Mouse (Mus musculus) MEL (cell line): Measurements from ENCODE around the gene 1700020D05Rik. TPM values are rescaled to one million over a fixed set of nuclear protein-coding genes. Genes with fewer than 3 reads are reported as not detected.
"Not testable (repeated sequence)": the region's sequence is repeated elsewhere in the genome, so short reads cannot be mapped to it uniquely, and the experiment has no call there.

Experiments used
- DNase-seq: peaks from one replicate; pipeline ENCODE4 v3.0.0; 2011; ENCODE audit warnings: low read depth, low spot score
- H3K27ac ChIP-seq: 2 replicates; pipeline ENCODE4 v1.5.1; 2012; ENCODE audit warnings: low read depth, mild to moderate bottlenecking, control low read depth, low read length, moderate library complexity; ENCODE audit not compliant: control insufficient read depth
- H3K27me3 ChIP-seq, 2 experiments: fragments of 150-350 bp in 1 of 2; sonication (generic) in 1 of 2; 2 replicates each; pipeline ENCODE4 v1.6.1; 2012; ENCODE audit warnings: low read length in 2 of 2, mild to moderate bottlenecking in 2 of 2, improper control_type of control experiment in 1 of 2, moderate library complexity in 1 of 2; ENCODE audit not compliant: insufficient read depth in 2 of 2, control insufficient read depth in 1 of 2
- H3K36me3 ChIP-seq, 2 experiments: 2 replicates each; pipeline ENCODE4 v1.6.1; 2012 to 2014; ENCODE audit warnings: low read length in 2 of 2, improper control_type of control experiment in 1 of 2, inconsistent platforms in 1 of 2, mild to moderate bottlenecking in 1 of 2; ENCODE audit not compliant: insufficient read depth in 2 of 2, control insufficient read depth in 1 of 2
- H3K4me1 ChIP-seq, 2 experiments: fragments of 150-350 bp in 1 of 2; sonication (generic) in 1 of 2; 2 replicates each; pipeline ENCODE4 v1.6.1; 2012; ENCODE audit warnings: low read length in 2 of 2, improper control_type of control experiment in 1 of 2, mild to moderate bottlenecking in 1 of 2; ENCODE audit not compliant: insufficient read depth in 2 of 2, control insufficient read depth in 1 of 2
- H3K4me3 ChIP-seq, 2 experiments: fragments of 150-350 bp in 1 of 2; sonication (generic) in 1 of 2; 2 replicates each; pipeline ENCODE4 v1.5.1; 2012; ENCODE audit warnings: low read depth in 2 of 2, low read length in 2 of 2, mild to moderate bottlenecking in 2 of 2, moderate library complexity in 2 of 2, control low read depth in 1 of 2, improper control_type of control experiment in 1 of 2; ENCODE audit not compliant: control insufficient read depth in 1 of 2, insufficient read depth in 1 of 2
- H3K79me2 ChIP-seq: 2 replicates; pipeline ENCODE4 v1.6.1; 2012; ENCODE audit warnings: mild to moderate bottlenecking, low read length, moderate library complexity; ENCODE audit not compliant: control insufficient read depth, poor library complexity, insufficient read depth
- H3K9ac ChIP-seq: 2 replicates; pipeline ENCODE4 v1.6.1; 2012; ENCODE audit warnings: low read depth, mild to moderate bottlenecking, control low read depth, low read length, moderate library complexity; ENCODE audit not compliant: control insufficient read depth, poor library complexity, severe bottlenecking
- H3K9me3 ChIP-seq: fragments of 150-350 bp; sonication (generic); replicated peaks from 2 replicates; pipeline ENCODE4 v1.6.1; 2012; ENCODE audit warnings: mild to moderate bottlenecking, low read length, improper control_type of control experiment, moderate library complexity; ENCODE audit not compliant: insufficient read depth
- BHLHE40 ChIP-seq: IDR thresholded peaks from 2 replicates; pipeline ENCODE4 v1.6.1; 2012; ENCODE audit warnings: low read depth, mild to moderate bottlenecking, inconsistent platforms, low read length, improper control_type of control experiment, borderline replicate concordance
- CHD1 ChIP-seq: IDR thresholded peaks from 2 replicates; pipeline ENCODE4 v1.6.1; 2012; ENCODE audit warnings: low read depth, mild to moderate bottlenecking, inconsistent platforms, low read length, improper control_type of control experiment
- CHD2 ChIP-seq: IDR thresholded peaks from 2 replicates; pipeline ENCODE4 v1.6.1; 2011; ENCODE audit warnings: low read length, improper control_type of control experiment
- CTCF ChIP-seq, 3 experiments: IDR thresholded peaks in 2 of 3; conservative IDR thresholded peaks in 1 of 3; 2 replicates each; pipeline ENCODE4 v1.5.1; 2011 to 2012; ENCODE audit warnings: low read length in 3 of 3, low read depth in 2 of 3, mild to moderate bottlenecking in 2 of 3, improper control_type of control experiment in 1 of 3, inconsistent platforms in 1 of 3, mixed read lengths in 1 of 3, moderate library complexity in 1 of 3; ENCODE audit not compliant: control insufficient read depth in 1 of 3, insufficient read depth in 1 of 3, poor library complexity in 1 of 3, severe bottlenecking in 1 of 3
- KAT2A ChIP-seq: conservative IDR thresholded peaks from 2 replicates; pipeline ENCODE4 v1.6.1; 2012; ENCODE audit warnings: low read depth, low read length, improper control_type of control experiment, inconsistent platforms
- MAX ChIP-seq: IDR thresholded peaks from 2 replicates; pipeline ENCODE4 v1.6.1; 2011; ENCODE audit warnings: low read length, improper control_type of control experiment
- MAZ ChIP-seq: IDR thresholded peaks from 2 replicates; pipeline ENCODE4 v1.6.1; 2012; ENCODE audit warnings: low read depth, mild to moderate bottlenecking, inconsistent platforms, low read length, improper control_type of control experiment
- MYC ChIP-seq: IDR thresholded peaks from 2 replicates; pipeline ENCODE4 v1.6.1; 2011; ENCODE audit warnings: low read depth, mild to moderate bottlenecking, low read length, improper control_type of control experiment, moderate library complexity
- NRF1 ChIP-seq: IDR thresholded peaks from 2 replicates; pipeline ENCODE4 v1.6.1; 2014; ENCODE audit warnings: low read depth, mild to moderate bottlenecking, inconsistent platforms, low read length, improper control_type of control experiment, moderate library complexity; ENCODE audit not compliant: poor library complexity, insufficient read depth, severe bottlenecking
- POLR2A ChIP-seq, 2 experiments: IDR thresholded peaks; 2 replicates each; pipeline ENCODE4 v1.6.1; 2011 to 2012; ENCODE audit warnings: low read length in 2 of 2, mild to moderate bottlenecking in 2 of 2, control low read depth in 1 of 2, improper control_type of control experiment in 1 of 2, low read depth in 1 of 2, moderate library complexity in 1 of 2; ENCODE audit not compliant: control insufficient read depth in 1 of 2, insufficient read depth in 1 of 2, poor library complexity in 1 of 2
- POLR2AphosphoS2 ChIP-seq: IDR thresholded peaks from 2 replicates; pipeline ENCODE4 v1.6.1; 2011; ENCODE audit warnings: low read length, improper control_type of control experiment
- RAD21 ChIP-seq: IDR thresholded peaks from 2 replicates; pipeline ENCODE4 v1.6.1; 2011; ENCODE audit warnings: mild to moderate bottlenecking, low read depth, low read length, improper control_type of control experiment
- SMC3 ChIP-seq: IDR thresholded peaks from 2 replicates; pipeline ENCODE4 v1.6.1; 2011; ENCODE audit warnings: low read depth, low read length, improper control_type of control experiment
- TAL1 ChIP-seq: IDR thresholded peaks from 2 replicates; pipeline ENCODE4 v1.6.1; 2012; ENCODE audit warnings: mild to moderate bottlenecking, inconsistent platforms, low read length, moderate library complexity, mixed read lengths
- USF2 ChIP-seq, 2 experiments: IDR thresholded peaks; 2 replicates each; pipeline ENCODE4 v1.6.1; 2011 to 2012; ENCODE audit warnings: improper control_type of control experiment in 2 of 2, low read length in 2 of 2, borderline replicate concordance in 1 of 2, inconsistent platforms in 1 of 2, low read depth in 1 of 2, mild to moderate bottlenecking in 1 of 2; ENCODE audit not compliant: insufficient read depth in 1 of 2
- ZC3H11A ChIP-seq: IDR thresholded peaks from 2 replicates; pipeline ENCODE4 v1.6.1; 2012; ENCODE audit warnings: low read depth, mild to moderate bottlenecking, inconsistent platforms, low read length, improper control_type of control experiment
- ZNF384 ChIP-seq: IDR thresholded peaks from 2 replicates; pipeline ENCODE4 v1.6.1; 2012; ENCODE audit warnings: low read depth, mild to moderate bottlenecking, inconsistent platforms, low read length, improper control_type of control experiment
- polyA plus RNA-seq, 2 experiments: library from polyadenylated mRNA; stranded (reverse) in 1 of 2; unstranded in 1 of 2; fragments of >175 nt in 1 of 2; fragments of >200 nt in 1 of 2; gene quantifications; 2 replicates each; pipeline versions ENCODE4 v1.2.1 to v1.2.4; 2012; ENCODE audit warnings: low replicate concordance in 2 of 2, low read depth in 1 of 2; ENCODE audit not compliant: insufficient read length in 2 of 2, insufficient read depth in 1 of 2, missing spikeins in 1 of 2
- total RNA-seq: library from RNA; depleted of rRNA; stranded (reverse); fragments of 300-350 nt; gene quantifications from 2 replicates; pipeline ENCODE4 v1.2.3, GENCODE M21; 2012

The 1700020D05Rik gene
- total and polyA plus RNA-seq, 3 experiments: 0.19 to 0.78 TPM; not detected in 1

DNA sequence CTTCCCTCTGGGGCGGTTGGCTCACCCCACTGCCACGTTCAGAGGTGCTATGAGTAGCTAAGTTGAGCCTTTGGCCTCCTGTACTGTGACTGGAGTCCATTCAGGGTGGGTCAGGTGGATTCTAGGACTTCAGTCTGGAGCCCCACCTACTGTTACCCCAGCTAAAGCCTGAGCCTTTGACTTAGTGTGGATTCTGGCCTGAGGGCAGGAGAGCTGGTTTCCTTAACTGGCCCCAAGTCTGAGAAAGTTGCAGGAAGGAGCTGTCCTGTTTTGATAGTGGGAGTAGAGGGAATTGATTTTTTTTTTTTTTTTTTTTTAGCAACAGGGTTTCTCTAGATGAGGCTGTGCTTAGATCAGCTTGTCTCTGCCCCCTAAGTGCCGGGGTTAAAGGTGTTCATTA lies 9.3 kb downstream of the 1700020D05Rik start:
- TF ChIP-seq MYC (no peak), USF2 (IDR thresholded peaks at IDR 0.05; ENCODE audit: borderline replicate concordance in 1 of 2, insufficient read depth in 1 of 2, low read depth in 1 of 2, low read length in 2 of 2) (no peak), BHLHE40 (no peak), ZNF384 (peak; percentile 51), SMC3 (no peak), POLR2AphosphoS2 (peak; percentile 55), MAZ (no peak), CHD1 (no peak), NRF1 (no peak), CTCF (IDR thresholded peaks at IDR 0.05 in 2 of 3, conservative IDR thresholded peaks at IDR 0.05 in 1 of 3; ENCODE audit: control insufficient read depth in 1 of 3, insufficient read depth in 1 of 3, low read depth in 2 of 3, low read length in 3 of 3, poor library complexity in 1 of 3, severe bottlenecking in 1 of 3) (no peak), TAL1 (no peak), KAT2A (no peak), MAX (no peak), ZC3H11A (no peak), RAD21 (no peak), CHD2 (no peak)
- H3K27ac ChIP-seq: no peak overlapping the region
- DNase-seq: no peak

DNA sequence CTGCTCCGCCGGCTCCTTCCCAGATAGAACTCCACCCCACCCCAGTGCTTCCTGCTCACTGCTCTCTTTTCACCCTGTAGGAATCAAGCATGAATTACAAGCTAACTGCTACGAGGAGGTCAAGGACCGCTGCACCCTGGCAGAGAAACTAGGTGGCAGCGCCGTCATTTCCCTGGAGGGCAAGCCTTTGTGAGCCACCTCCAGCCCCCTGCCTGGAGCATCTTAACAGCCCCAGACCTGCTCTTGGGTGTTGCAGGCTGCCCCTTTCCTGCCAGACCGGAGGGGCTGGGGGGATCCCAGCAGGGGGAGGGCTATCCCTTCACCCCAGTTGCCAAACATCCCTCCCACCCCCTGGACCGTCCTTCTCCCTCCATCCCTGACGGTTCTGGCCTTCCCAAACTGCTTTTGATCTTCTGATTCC lies 10.3 kb downstream of the 1700020D05Rik start:
- not testable (repeated sequence) for H3K9me3 ChIP-seq, H3K27me3 ChIP-seq, H3K4me1 ChIP-seq, H3K27ac ChIP-seq, H3K4me3 ChIP-seq, H3K9ac ChIP-seq, DNase-seq
- H3K79me2 ChIP-seq: peaks cover 29% of the 10 kb centered on the region
- peaks cover 0 to 10% of the 10 kb centered on the region in 2 experiments for H3K36me3 ChIP-seq

More for the DNA sequence above, 9.3 kb downstream of the 1700020D05Rik start:
- H3K4me3 ChIP-seq: no peak overlapping the region
- H3K9ac ChIP-seq: no peak overlapping the region
- H3K27me3 ChIP-seq: no peaks in the 10 kb centered on the region
- peaks cover 0 to 10% of the 10 kb centered on the region in 2 experiments for H3K36me3 ChIP-seq
- peaks cover 29% of the 10 kb centered on the region for H3K79me2 ChIP-seq
- H3K9me3 ChIP-seq: no peaks in the 10 kb centered on the region
- no peaks in the 10 kb centered on the region for H3K4me1 ChIP-seq

DNA sequence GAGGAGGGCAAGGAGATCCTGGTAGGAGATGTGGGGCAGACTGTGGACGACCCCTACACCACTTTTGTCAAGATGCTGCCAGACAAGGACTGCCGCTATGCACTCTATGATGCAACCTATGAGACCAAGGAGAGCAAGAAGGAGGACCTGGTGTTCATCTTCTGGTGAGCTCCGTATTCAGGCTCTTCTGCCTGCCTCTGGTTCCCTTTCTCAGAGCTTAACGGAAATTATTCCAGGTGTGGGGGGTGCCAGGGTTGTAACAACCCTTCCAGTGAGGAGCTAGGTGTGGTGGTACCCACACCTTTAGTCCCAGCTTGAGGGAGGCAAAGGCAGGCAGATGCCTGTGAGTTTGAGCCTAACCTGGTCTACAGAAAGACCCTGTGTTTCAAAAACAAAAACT lies 10.9 kb downstream of the 1700020D05Rik start:
- H3K79me2 ChIP-seq: peaks cover 31% of the 10 kb centered on the region
- no peak for DNase-seq
- H3K36me3 ChIP-seq: peaks cover 0 to 10% of the 10 kb centered on the region in 2 experiments
- no peak for TF ChIP-seq CHD2
- 0 out of 4 replicates have a peak, but pooled peaks of 1 of the 2 experiments have one; percentile 15 for TF ChIP-seq POLR2A (IDR thresholded peaks at IDR 0.05; ENCODE audit: control insufficient read depth in 1 of 2, insufficient read depth in 1 of 2, low read depth in 1 of 2, low read length in 2 of 2, poor library complexity in 1 of 2)
- peaks cover 0 to 4% of the 10 kb centered on the region in 2 experiments; a peak in 2 of 4 replicates for H3K4me1 ChIP-seq
- H3K27me3 ChIP-seq: no peaks in the 10 kb centered on the region
- H3K27ac ChIP-seq: no peak overlapping the region
- no peak overlapping the region for H3K4me3 ChIP-seq
- H3K9ac ChIP-seq: no peak overlapping the region
- no peaks in the 10 kb centered on the region for H3K9me3 ChIP-seq
